Mouse (Mus musculus) heart, postnatal 25 days (tissue): Measurements from ENCODE around the gene Kctd5. TPM values are rescaled to one million over a fixed set of nuclear protein-coding genes. Genes with fewer than 3 reads are reported as not detected.

Experiments
- DNase-seq: peaks from one replicate; pipeline ENCODE4 v3.0.0; 2022; ENCODE audit warnings: low spot score
- intact Hi-C: fragments of 180-260 bp; cut with DNase I; formaldehyde crosslinking; loops from one replicate; pipeline ENCODE4 v1.15.1; 2025
- microRNA-seq: library from miRNA; unstranded; fragments of <30 nt; microRNA quantifications from one replicate; pipeline ENCODE4 v1.2.0, GENCODE M21; 2022
- total RNA-seq, 2 experiments: library from RNA; stranded (reverse); gene quantifications; 2 replicates each; pipeline ENCODE4 v1.2.3; 2021

Kctd5 gene
- total RNA-seq, 2 experiments from 2014 or later = 10.2 to 11.2 TPM

DNA sequence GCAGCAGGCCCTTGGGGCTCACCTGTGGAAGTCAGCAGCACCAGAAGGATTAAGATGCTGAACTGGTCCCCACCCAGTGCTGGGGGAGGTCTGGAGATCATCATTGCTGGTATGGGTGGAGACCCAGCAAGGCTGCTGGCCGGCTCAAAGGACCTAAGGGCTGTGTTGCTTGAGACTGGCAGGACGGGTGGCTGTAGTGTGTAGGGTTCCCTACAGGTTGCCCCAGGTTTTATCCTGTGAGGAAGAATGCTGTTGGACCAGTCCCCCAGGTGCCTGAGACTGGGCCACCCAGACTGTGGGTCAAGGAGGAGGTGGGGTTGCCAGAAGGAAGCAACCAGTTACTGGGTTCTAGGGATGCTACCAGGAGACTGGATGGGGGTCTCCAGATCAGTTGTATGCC is 75.4 kb downstream of the Kctd5 start, which contains the start of gene Prss22:
TSS of gene Prss22 (minus strand) at position 200 of the 400 bp plus-strand sequence.
- no peak for DNase-seq
- intact Hi-C loops = no loop called here

Small RNA genes lying within 50 kb of the gene (microRNA-seq; reads per million reads assigned to microRNA genes)
- gene Gm27700 = not detected

Other genes starting within 250 kb of the Kctd5 start
- gene Elob, start 244.3 kb downstream of the Kctd5 start, total RNA-seq = 100 to 1,000 TPM; 353 to 372 TPM
- gene Prss33, start 237.4 kb downstream of the Kctd5 start, total RNA-seq = not detected
- gene Prss32, start 229.6 kb downstream of the Kctd5 start, total RNA-seq = not detected
- not detected for gene Prss41, start 229.3 kb downstream of the Kctd5 start, total RNA-seq
- not detected for gene Prss21, start 205.4 kb downstream of the Kctd5 start, total RNA-seq
- not detected for gene Dcpp1, start 192.6 kb downstream of the Kctd5 start, total RNA-seq
- not detected for gene Dcpp2, start 192.6 kb downstream of the Kctd5 start, total RNA-seq
- not detected for gene Dcpp3, start 156.0 kb downstream of the Kctd5 start, total RNA-seq
- gene Sbp, start 131.8 kb downstream of the Kctd5 start, total RNA-seq = not detected
- gene Sbpl, start 118.2 kb downstream of the Kctd5 start, total RNA-seq = not detected
- gene Prss30, start 92.9 kb downstream of the Kctd5 start, total RNA-seq = not detected
- not detected for gene Prss22, start 75.4 kb downstream of the Kctd5 start, total RNA-seq
- not detected for gene Prss27, start 35.3 kb downstream of the Kctd5 start, total RNA-seq
- 10 to 100 TPM; 45.0 to 46.1 TPM for gene Pdpk1, start 77.4 kb upstream of the Kctd5 start, total RNA-seq
- gene Amdhd2, start 90.3 kb upstream of the Kctd5 start, total RNA-seq = 1 to 10 TPM; 9.1 to 9.6 TPM
- 100 to 1,000 TPM; 225 to 246 TPM for gene Atp6v0c, start 96.2 kb upstream of the Kctd5 start, total RNA-seq
- 1 to 10 TPM; 8.3 to 9.4 TPM for gene Tbc1d24, start 132.1 kb upstream of the Kctd5 start, total RNA-seq
- under 1 TPM; 0.64 to 0.73 TPM for gene Ntn3, start 136.0 kb upstream of the Kctd5 start, total RNA-seq
- 1 to 10 TPM; 1.7 to 2.2 TPM for gene Tedc2, start 147.4 kb upstream of the Kctd5 start, total RNA-seq
- 1 to 10 TPM; 1.1 to 1.2 TPM for gene Ccnf, start 178.0 kb upstream of the Kctd5 start, total RNA-seq